Mouse (Mus musculus): ENCODE results near the gene Gm13103. TPM values are rescaled to one million over a fixed set of nuclear protein-coding genes. Genes with fewer than 3 reads are reported as not detected.
"Not testable (repeated sequence)": the region's sequence is repeated elsewhere in the genome, so short reads cannot be mapped to it uniquely, and the experiment has no call there.

Gm13103 gene
- polyA plus RNA-seq (2015; fragmentation: Nextera tagmentation; extraction: Ambion mirVana): not detected in 2 replicates

- not testable (repeated sequence) for H3K4me1 ChIP-seq; ATAC-seq (ENCODE audit: low FRiP score, low read depth); H3K27ac ChIP-seq
These were observed at the start of gene Gm13103 for GRCm38 (mm10) chr4:143846197-143846596. TSS of gene Gm13103 (plus strand) at chr4:143846497.

GRCm38 (mm10) chr4:143815993-143816392 lies 30.3 kb upstream of the Gm13103 start, which contains the start of gene Gm13084:
TSS of gene Gm13084 (minus strand) at chr4:143816093.
- H3K9ac ChIP-seq: no peak within 1 kb of the TSS
- H3K4me2 ChIP-seq (replicated peaks): no peak within 1 kb of the TSS
- no peaks in the 10 kb centered on the region for H3K36me3 ChIP-seq
- 88% methylated on average over 2 of the region's 2 CpGs for WGBS
- no peaks in the 10 kb centered on the region for H3K4me1 ChIP-seq
- no peak for ATAC-seq (ENCODE audit: low FRiP score, low read depth)
- no peak within 1 kb of the TSS for H3K4me3 ChIP-seq
- H3K27me3 ChIP-seq: no peaks in the 10 kb centered on the region
- H3K9me3 ChIP-seq: peaks cover 24% of the 10 kb centered on the region; the same call in 1 of the 2 replicates
- H3K27ac ChIP-seq: no peak within 1 kb of the TSS

More at GRCm38 (mm10) chr4:143846197-143846596, at the start of gene Gm13103:
- not testable (repeated sequence) for H3K36me3 ChIP-seq; H3K9ac ChIP-seq; H3K4me3 ChIP-seq; H3K4me2 ChIP-seq (replicated peaks); H3K27me3 ChIP-seq
- peaks cover 31% of the 10 kb centered on the region for H3K9me3 ChIP-seq

DNA sequence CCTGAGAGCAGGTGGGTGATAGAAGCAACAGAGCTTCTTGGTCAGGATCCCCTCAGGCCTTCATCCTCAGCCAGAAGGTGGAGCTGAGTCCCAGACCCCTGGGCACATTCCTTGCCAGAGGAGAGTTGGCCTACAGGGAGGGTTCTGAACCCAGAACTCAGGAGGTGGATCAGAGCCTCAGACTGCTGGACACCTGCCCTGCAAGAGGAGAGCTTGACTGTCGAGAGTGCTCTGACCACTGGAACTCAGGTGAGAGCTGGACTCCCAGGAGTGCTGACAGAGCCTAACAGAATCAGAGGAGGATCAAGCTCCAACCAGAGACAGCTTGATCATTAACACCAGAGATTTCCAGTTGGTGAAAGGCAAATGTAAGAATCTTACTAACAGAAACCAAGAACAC lies 36.1 kb downstream of the Gm13103 start:
- H3K36me3 ChIP-seq; H3K4me2 ChIP-seq (replicated peaks); H3K27me3 ChIP-seq; ATAC-seq (ENCODE audit: low FRiP score, low read depth); H3K9ac ChIP-seq; H3K4me1 ChIP-seq; H3K4me3 ChIP-seq; H3K27ac ChIP-seq: not testable (repeated sequence)
- WGBS: 83% methylated on average over 1 of the region's 1 CpGs
- peaks cover 22% of the 10 kb centered on the region for H3K9me3 ChIP-seq

DNA sequence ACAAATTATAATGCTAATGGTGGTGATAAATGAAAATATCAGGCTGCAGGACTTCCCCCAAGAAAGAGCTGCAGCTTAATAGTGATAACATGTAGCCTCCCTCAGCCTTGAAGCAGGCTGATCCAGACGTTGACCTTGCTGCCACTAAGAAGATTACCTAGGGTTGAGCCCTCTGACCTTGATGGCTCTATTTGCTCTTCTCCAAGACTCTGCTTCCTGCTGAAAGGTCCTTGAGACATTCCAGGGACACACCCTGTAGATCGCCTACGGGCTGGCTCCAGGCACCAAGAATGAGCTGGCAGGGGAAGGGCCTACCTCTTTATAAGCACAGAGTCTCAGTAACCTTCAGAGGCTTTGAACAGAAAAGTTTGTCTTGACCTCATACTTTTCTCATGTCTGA lies 48.1 kb downstream of the Gm13103 start:
- H3K27me3 ChIP-seq; H3K36me3 ChIP-seq; H3K4me2 ChIP-seq (replicated peaks); ATAC-seq (ENCODE audit: low FRiP score, low read depth); H3K4me3 ChIP-seq; H3K27ac ChIP-seq; H3K9ac ChIP-seq; H3K4me1 ChIP-seq: not testable (repeated sequence)
- WGBS: 87% methylated on average over 3 of the region's 3 CpGs
- H3K9me3 ChIP-seq: peaks cover 16% of the 10 kb centered on the region

- H3K4me3 ChIP-seq; H3K27me3 ChIP-seq; H3K4me1 ChIP-seq; H3K9me3 ChIP-seq; H3K36me3 ChIP-seq; H3K4me2 ChIP-seq (replicated peaks); ATAC-seq (ENCODE audit: low FRiP score, low read depth); H3K27ac ChIP-seq; H3K9ac ChIP-seq: not testable (repeated sequence)
- 84% methylated on average over 1 of the region's 1 CpGs for WGBS
These were observed 54.0 kb downstream of the Gm13103 start, which contains the start of gene Pramef6 for GRCm38 (mm10) chr4:143900280-143900679. TSS of gene Pramef6 (minus strand) at chr4:143900380.

Other genes starting within 250 kb of the Gm13103 start
- gene Gm13083, start 231.5 kb upstream of the Gm13103 start, polyA plus RNA-seq (2015; fragmentation: Nextera tagmentation; extraction: Ambion mirVana): not detected in 2 replicates
- not detected in 2 replicates for gene Gm13088, start 189.3 kb upstream of the Gm13103 start, polyA plus RNA-seq (2015; fragmentation: Nextera tagmentation; extraction: Ambion mirVana)
- gene Gm13089, start 143.8 kb upstream of the Gm13103 start, polyA plus RNA-seq (2015; fragmentation: Nextera tagmentation; extraction: Ambion mirVana): not detected in 2 replicates
- gene Gm13078, start 127.0 kb upstream of the Gm13103 start, polyA plus RNA-seq (2015; fragmentation: Nextera tagmentation; extraction: Ambion mirVana): not detected in 2 replicates
- gene Gm13023, start 57.1 kb upstream of the Gm13103 start, polyA plus RNA-seq (2015; fragmentation: Nextera tagmentation; extraction: Ambion mirVana): not detected in 2 replicates
- gene Gm13084, start 30.4 kb upstream of the Gm13103 start, polyA plus RNA-seq (2015; fragmentation: Nextera tagmentation; extraction: Ambion mirVana): not detected in 2 replicates
- gene Pramef6, start 53.9 kb downstream of the Gm13103 start, polyA plus RNA-seq (2015; fragmentation: Nextera tagmentation; extraction: Ambion mirVana): not detected in 2 replicates
- not detected in 2 replicates for gene Pramef25, start 104.5 kb downstream of the Gm13103 start, polyA plus RNA-seq (2015; fragmentation: Nextera tagmentation; extraction: Ambion mirVana)
- gene Gm13101, start 120.5 kb downstream of the Gm13103 start, polyA plus RNA-seq (2015; fragmentation: Nextera tagmentation; extraction: Ambion mirVana): not detected in 2 replicates
- gene Pramef17, start 147.9 kb downstream of the Gm13103 start, polyA plus RNA-seq (2015; fragmentation: Nextera tagmentation; extraction: Ambion mirVana): not detected in 2 replicates
- not detected in 2 replicates for gene Pramel4, start 212.6 kb downstream of the Gm13103 start, polyA plus RNA-seq (2015; fragmentation: Nextera tagmentation; extraction: Ambion mirVana)